Mouse (Mus musculus) neutrophil, adult 83 days (primary cell): ENCODE results near the gene Mydgf. TPM values are rescaled to one million over a fixed set of nuclear protein-coding genes. Genes with fewer than 3 reads are reported as not detected.

Experiments used
- total RNA-seq, 2 experiments: library from RNA; stranded (reverse); gene quantifications; one replicate each; pipeline ENCODE4 v1.2.4; 2023

Mydgf gene
- 10 to 100 TPM; 30.2 to 32.1 TPM for total RNA-seq

DNA sequence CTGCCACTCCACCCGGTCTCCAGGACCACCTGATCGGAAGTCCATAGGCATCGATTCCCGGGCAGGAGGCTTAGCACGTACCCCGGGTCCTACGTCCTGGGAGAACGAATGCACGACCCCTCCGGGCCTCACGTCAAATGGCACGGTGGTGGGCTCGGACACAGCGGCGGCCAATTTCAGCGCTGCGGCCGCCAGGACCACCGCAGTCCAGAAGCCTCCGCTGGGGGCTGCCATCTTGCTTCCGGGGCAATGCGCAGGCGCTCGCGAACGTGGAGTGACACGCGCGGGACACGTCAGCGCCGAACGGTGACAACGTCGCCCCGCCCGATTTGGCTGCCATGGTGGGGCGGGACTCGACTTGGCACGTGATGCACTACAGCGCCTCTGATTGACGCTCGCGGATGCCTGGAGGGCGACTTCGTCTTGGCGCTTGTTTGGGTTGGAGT is at the start of gene Mydgf:
Gene Mydgf (minus strand): TSS at position 263 of the 446 bp plus-strand sequence.

DNA sequence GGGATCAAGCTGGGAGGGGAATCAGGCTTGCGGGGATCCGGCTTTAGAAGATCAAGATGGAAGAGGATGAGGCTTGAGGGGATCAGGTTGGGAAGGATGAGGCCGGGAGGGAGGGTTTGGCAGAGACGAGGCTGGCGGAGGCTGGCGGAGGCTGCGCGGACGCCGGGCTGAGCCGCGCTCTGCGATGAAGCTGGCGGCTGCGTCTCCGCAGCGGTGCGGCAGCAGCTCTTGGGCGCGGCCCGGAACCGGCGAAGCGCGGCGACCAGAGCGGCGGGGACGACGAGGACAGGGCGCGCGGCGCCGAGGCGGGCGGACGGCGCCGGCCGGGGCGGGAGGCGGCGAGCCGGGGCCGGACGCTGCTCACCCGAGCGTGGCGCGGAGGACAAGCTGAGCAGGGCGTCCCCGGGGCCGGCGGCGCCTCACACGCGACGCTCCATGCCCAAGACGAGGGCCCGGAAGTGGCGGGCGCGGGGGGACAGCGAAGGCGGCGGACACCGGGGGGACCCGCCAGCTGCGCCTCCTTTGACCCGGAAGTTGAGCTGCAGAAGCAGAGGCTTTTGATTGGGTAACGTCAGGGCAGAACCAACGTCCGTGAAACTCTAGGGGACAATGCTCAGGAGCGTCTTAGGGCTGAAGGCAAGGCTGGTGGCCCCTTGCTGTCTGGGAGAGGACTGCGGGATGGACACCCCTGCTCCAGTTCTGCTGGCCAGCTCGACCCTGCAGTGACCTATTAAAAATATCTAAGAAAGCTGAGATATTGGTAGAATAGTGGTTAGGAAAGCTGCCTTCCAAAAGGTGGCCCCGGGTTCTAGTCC is 34.9 kb upstream of the Mydgf start, which contains the start of gene Dpp9:
Gene Dpp9 (minus strand): TSS at position 529 of the 815 bp plus-strand sequence.

DNA sequence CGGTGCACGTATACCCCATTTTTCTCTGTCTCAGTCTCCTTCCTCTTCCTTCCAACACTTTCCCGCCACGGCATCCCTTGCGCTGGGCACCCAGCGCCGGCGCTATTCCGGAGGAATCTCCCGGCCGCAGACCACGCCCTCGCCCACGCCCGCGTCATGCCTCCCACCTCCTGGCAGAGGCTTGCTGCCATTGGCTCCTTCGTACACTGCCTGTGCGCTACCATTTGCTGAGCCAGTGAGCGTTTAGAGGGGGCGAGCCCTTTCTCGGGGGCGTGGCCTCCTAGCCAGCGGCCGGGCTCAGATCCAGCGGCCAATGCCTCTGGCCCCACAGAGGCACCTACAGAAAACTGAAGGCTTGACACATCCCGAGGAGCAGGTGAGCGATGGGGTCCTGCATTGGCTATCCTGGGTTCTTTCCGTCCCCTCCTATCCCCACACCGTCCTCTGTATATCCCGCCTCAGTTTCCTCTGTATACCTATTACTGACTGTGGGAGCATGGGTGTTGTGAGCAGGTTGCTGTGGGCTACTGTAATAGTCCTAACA is 21.4 kb downstream of the Mydgf start, which contains the start of gene Tnfaip8l1:
Gene Tnfaip8l1 (plus strand): TSS at position 247 of the 544 bp plus-strand sequence.

DNA sequence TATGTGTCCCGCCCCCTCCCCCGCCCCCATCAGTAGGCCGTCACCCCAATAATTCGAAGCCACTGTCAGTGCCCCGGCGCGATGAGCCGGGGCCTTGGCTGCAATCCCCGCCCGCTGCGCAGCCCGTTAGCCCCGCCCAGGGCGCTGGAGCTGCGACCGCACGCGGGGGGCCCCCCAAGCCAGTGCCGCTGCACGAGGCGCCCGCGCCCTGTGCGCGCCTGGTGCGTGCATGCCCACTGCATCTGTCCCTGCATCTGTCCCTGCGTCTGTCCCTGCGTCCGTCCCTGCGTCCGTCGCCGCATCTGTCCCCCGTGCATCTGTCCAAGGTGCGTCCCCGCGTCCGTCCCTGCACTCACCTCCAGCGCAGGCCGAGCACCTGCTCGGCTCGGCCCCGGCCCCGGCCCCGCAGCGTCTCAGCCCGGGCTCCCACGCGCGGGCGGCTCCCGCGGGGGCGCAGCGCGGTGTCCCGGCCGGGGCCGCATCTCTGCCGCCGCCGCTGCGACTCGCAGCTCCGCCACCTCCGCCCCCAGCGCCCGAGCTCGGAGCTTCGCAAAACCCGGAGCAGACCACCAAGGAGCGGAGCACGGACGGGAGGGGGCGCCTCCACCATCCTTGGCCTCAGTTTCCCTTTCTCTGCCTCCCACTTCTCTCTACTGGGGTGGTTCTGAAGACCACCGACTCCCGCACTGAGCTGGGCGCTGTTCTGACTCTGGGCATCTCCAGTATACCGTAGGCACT is 43.7 kb downstream of the Mydgf start, which contains the start of gene Sema6b:
Gene Sema6b (minus strand): TSS at position 486 of the 738 bp plus-strand sequence.

Other genes with a start within 250 kb of the Mydgf start
- 1 to 10 TPM; 3.8 to 4.2 TPM for gene Zfp119b, start 234.4 kb downstream of the Mydgf start, total RNA-seq
- 100 to 1,000 TPM; 139 to 149 TPM for gene Ebi3, start 231.3 kb downstream of the Mydgf start, total RNA-seq
- 10 to 100 TPM; 21.2 to 21.7 TPM for gene Yju2, start 224.8 kb downstream of the Mydgf start, total RNA-seq
- gene Shd, start 213.5 kb downstream of the Mydgf start, total RNA-seq = 1 to 10 TPM in 1 of 2 experiments, under 1 TPM in 1; 0.94 to 1.2 TPM
- gene Fsd1, start 197.4 kb downstream of the Mydgf start, total RNA-seq = not detected
- gene Stap2, start 178.3 kb downstream of the Mydgf start, total RNA-seq = 1 to 10 TPM; 1.2 to 1.4 TPM
- 10 to 100 TPM; 33.3 to 34.0 TPM for gene Mpnd, start 178.2 kb downstream of the Mydgf start, total RNA-seq
- 10 to 100 TPM; 56.9 to 59.5 TPM for gene Sh3gl1, start 147.3 kb downstream of the Mydgf start, total RNA-seq
- gene Chaf1a, start 143.5 kb downstream of the Mydgf start, total RNA-seq = 10 to 100 TPM; 20.0 to 29.1 TPM
- 10 to 100 TPM; 24.1 to 29.2 TPM for gene Ubxn6, start 108.9 kb downstream of the Mydgf start, total RNA-seq
- gene Hdgfl2, start 104.3 kb downstream of the Mydgf start, total RNA-seq = 10 to 100 TPM; 49.3 to 54.5 TPM
- gene Plin4, start 74.1 kb downstream of the Mydgf start, total RNA-seq = under 1 TPM; 0.28 to 0.49 TPM
- gene Plin5, start 66.3 kb downstream of the Mydgf start, total RNA-seq = 1 to 10 TPM in 1 of 2 experiments, under 1 TPM in 1; 0.94 to 1.9 TPM
- 100 to 1,000 TPM; 184 to 229 TPM for gene Lrg1, start 61.9 kb downstream of the Mydgf start, total RNA-seq
- gene Sema6b, start 43.6 kb downstream of the Mydgf start, total RNA-seq = 1 to 10 TPM; 5.7 to 5.8 TPM
- gene Tnfaip8l1, start 21.4 kb downstream of the Mydgf start, total RNA-seq = 1 to 10 TPM; 2.2 to 2.3 TPM
- 10 to 100 TPM; 34.8 to 38.4 TPM for gene Dpp9, start 35.0 kb upstream of the Mydgf start, total RNA-seq
- gene Fem1a, start 72.9 kb upstream of the Mydgf start, total RNA-seq = 10 to 100 TPM; 13.9 to 14.6 TPM
- 10 to 100 TPM; 12.9 to 13.2 TPM for gene Ticam1, start 92.9 kb upstream of the Mydgf start, total RNA-seq
- gene Plin3, start 109.0 kb upstream of the Mydgf start, total RNA-seq = 10 to 100 TPM; 44.9 to 47.3 TPM
- not detected for gene Arrdc5, start 116.4 kb upstream of the Mydgf start, total RNA-seq
- gene Uhrf1, start 119.4 kb upstream of the Mydgf start, total RNA-seq = 100 to 1,000 TPM in 1 of 2 experiments, 10 to 100 TPM in 1; 87.5 to 111 TPM
- gene Kdm4b, start 142.1 kb upstream of the Mydgf start, total RNA-seq = 10 to 100 TPM; 19.0 to 22.6 TPM